Mouse (Mus musculus): ENCODE results near the gene Epc2.
"Not testable (repeated sequence)": the region's sequence is repeated elsewhere in the genome, so short reads cannot be mapped to it uniquely, and the experiment has no call there.

Gene Epc2

DNA sequence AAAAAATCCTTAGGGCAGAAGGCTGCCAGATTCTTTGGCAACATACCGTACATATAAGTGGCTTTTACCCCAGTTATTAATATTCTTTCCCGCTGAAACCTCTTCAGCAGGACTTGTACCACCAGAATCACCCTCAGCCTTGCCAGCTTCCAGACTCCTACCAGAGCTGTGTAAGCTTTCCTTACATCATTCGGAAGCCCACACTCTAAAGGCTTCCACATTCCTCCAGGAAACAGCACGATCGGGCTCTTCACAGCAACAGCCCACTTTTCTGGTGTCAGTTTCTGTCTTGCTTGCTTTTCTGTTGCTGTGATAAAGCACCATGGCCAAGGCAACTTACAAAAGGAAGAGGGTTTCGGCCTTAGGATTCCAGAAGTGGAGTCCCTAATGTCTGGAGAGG is 21.2 kb downstream of the Epc2 start:
- DNase-seq, result no peak

DNA sequence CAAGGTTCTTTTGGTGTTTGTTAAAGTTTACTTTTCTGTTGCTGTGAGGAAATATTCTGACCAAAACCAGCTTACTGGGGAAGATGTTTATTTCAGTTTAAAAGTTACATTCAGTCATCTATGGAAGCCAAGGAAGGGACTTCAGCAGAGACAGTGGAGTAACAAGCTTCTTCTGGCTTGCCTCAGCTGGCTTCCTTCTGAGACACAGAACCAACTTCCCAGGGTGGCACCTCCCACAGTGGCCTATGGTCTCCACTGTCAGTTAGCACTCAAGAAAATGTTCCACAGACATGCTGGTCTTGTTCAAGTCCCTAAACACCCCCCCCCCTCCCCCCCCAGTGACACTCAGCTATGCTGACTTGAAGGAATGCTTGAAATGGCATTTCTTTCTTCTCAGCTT is 30.9 kb downstream of the Epc2 start:
- DNase-seq, result peak; percentile 32

DNA sequence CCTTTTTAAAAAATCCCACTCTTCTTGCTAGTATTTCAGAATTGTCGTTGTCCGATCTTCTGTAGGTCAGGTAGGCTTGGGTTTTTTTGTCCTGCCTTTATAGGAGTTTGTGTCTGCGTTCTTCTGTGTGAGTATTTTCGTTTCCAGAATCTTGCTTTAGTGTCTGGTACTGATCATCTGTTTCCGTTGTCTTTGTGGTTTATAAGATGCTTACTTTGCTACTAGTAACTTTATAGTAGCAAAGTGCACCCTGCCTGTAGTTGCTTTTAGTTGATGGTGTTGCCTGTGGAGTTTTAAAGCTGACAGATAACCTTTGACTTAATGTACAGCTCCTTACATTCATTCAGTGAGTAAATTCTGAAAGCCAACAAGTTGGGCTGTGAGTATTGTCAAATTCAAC is 32.1 kb downstream of the Epc2 start:
- no peak for DNase-seq

DNA sequence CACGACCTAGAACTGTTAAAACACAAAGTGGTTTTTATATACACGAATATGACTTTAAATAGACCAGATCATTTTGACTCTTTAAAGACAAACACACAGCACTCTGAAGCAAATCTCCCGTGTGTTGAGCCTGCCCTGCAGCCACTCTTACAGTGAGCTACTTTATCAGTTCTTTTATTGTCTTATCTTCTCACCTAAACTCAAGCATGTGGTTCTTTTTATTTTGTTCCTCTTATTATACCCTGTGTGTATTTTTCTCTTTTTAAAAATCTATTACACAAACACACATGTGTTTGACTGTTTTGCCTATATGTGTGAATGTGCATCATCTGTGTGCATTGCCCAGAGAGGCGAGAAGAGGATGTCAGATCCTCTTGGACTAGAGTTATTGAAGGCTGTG is 50.1 kb downstream of the Epc2 start:
- DNase-seq, result no peak

DNA sequence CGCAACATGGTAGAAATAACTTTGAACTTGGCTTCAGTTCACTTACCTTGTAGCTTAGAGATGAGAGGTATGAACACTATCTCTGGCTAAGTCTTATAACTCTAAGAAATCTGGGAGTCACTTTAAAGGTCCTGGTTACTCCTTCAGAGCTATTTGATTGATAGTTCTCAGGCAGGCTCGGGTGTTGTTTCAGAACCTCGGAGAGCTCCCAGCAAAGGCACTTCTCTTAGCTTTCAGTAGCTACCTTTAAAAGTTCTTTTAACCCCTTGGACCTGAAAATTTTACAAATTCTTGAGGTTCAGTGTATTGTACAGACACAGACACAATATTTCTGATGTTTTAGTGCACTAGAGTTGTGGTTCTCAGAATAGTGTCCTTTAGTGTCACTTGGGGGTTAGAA is 52.3 kb downstream of the Epc2 start:
- peak; percentile 71 for DNase-seq

DNA sequence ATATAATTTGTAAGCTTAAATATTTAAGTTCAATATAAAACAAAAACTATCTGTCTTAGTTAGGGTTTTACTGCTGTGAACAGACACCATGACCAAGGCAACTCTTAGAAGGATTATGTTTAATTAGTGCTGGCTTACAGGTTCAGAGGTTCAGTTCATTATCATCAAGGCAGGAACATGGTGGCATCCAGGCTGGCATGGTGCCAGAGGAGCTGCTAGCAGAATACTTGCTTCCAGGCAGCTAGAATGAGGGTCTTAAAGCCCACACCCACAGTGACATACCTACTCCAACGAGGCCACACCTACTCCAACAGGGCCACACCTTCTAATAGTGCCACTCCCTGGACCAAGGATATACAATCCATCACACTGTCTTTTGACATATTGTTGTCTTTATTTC is 53.9 kb downstream of the Epc2 start:
- DNase-seq, result not testable (repeated sequence)

DNA sequence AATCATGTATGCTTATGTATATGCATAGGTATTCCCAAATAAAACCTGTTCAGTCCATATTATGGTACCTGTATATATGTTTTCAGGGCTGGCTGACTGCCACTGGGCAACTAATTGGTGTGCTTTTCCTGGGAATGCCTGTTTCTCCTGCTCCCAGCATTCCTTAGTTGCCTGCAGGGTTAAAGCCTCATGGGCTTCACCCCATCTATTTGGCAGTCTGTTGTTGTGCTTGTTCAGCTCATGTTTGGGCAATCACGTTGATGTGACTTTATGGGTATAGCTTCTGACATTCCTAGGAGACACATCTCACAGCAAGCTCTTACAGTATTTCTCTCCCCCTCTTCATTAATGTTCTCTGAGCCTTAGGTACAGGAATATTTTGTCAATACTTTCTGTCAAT is 59.5 kb downstream of the Epc2 start:
- no peak for DNase-seq

DNA sequence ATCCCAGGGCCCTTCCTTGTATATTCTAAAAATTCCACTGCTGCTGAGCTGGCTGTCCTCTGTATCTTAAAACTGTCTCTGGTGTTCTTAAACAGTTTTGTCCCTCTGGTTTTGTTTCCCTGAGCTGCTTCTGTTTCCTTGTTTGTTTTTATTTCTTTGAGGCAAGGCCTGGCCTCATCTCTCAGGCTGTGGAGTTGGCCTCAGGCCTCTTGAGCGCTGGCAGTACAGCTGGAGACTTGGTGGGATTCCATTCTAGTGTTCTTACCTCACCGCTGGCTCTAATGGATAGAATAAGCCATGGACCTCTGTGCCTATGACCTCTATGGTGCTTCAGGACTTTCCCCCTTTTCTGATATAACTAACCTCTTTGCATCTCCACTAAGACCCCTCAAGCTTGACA is 64.7 kb downstream of the Epc2 start:
- no peak for DNase-seq

DNA sequence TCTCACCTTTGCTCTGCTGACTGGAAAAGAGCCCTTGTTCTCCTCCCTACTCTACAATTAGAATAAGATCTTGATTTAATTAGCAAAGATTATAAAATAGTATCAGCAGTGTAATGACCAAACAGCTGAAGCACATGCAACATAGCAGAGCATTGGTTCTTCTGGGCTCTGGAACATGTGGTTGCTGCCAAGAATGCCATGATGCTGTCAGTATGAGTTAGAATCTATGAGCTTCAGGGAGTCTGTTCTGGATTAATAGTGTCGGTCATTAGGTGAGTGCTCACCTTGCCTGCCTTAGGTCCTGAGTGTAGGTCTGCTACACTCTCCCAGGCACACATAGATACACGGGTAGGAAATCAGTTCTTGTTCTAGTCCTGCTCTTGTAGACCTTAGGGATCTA is 69.1 kb downstream of the Epc2 start:
- no peak for DNase-seq

DNA sequence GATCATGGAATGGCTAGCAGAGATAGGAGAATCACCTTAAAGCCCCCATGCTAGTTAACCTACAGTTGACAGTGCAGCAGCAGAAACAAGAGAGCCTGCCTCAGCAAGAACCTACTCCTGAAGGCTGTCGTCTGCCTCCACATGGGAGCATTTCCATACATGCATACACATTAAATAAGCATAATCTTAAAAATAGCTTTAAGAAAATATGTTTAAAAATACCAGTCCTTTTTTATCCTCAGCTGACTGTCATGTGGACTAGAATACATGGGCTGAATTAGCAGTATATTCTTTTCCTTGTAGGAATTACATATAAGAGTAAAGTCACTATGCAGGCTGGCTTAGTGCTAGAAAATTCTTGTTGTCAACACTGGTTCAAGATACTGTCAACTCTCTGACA is 69.7 kb downstream of the Epc2 start:
- no peak for DNase-seq

DNA sequence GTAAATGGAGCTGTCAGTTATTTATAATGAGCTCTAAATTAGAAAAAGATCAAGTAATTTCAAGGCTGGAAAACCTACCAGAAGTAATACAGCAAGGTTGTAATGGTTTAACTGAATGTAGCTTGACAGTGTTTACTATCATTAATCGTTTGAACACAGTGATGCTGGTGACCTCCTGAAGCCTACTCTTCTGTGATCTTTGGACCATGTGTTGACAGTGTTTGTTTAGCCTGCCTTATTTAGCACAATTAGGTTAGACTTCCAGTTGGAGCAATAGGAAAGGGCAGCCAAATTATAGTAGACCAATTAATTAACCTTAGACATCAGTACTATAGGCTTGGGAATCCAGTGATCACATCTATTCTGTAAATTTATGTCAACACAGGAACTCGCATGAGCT is 70.3 kb downstream of the Epc2 start:
- DNase-seq, result no peak

DNA sequence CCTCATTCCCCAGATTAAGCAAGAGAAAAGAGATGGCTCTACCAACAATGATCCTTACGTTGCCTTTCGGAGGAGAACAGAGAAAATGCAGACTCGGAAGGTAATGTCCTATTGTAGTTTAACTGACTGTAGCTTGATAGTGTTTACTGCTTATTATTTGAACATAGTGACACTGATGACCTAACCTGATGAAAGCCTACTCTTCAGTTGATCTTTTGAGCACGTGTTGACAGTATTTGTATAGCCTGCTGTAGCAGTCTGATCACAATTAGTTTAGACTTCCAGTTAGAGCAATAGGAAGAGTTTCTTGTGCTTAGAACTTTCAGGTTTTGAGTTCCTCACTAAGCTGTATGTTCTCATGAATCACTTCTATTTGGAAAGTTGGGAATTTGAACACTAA is 71.3 kb downstream of the Epc2 start:
- DNase-seq, result no peak

DNA sequence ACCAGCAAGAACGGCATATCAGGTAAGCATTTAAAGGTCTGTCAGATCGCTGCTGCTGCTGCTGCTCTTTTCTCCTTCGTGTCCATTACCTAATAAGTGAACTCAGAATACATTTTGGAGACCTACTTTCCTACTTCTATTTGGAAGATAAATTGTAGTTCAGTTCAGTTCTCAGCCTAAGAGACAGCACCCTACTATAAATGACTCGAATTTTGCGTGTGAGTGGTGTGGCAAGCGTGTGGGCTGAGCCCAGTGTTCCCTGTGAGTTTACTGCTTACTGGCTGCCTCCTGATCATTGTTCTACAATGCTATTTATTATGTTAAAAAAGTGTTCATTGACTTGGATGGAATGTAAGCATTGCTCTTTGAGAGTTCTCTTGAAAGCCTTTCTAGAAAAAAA is 85.9 kb downstream of the Epc2 start:
- DNase-seq, result no peak

DNA sequence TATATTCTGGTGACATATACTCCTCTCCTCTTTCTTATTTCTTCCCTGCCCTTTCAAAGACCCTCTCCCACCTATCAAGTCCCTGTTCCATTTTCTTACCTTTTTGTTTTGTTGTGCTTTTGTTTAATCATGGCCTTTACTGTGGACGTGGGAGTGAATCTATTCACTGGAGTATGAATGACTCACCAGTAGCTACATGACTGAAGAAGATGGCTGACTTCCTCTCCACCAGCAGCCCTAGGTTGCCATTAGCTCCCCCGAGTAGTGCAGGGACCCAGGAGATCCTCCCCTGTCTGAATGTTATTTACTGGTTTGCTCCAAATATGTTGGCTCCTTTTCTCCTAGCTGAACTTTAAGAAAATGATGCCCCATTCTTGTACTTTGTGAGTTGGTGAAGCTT is 86.8 kb downstream of the Epc2 start:
- no peak for DNase-seq

DNA sequence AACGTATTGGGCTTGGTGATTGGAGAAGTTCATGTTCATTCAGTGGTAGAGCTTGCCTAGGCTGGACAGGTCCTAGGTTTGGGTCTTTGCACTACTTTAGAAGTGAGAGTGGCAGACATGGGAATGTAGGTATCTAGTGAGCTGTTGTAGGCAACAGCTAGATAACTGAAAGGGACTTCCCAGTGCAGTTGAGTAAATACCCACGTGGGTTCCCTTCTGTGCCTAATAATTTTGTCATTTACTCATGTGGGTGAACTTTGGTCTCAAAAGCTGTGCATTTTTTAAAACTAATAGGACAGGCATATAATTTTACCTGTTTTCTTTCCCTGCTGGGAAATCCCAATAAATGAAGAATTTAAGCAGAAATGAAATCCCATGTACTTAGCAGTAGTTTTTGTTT is 88.5 kb downstream of the Epc2 start:
- no peak for DNase-seq

DNA sequence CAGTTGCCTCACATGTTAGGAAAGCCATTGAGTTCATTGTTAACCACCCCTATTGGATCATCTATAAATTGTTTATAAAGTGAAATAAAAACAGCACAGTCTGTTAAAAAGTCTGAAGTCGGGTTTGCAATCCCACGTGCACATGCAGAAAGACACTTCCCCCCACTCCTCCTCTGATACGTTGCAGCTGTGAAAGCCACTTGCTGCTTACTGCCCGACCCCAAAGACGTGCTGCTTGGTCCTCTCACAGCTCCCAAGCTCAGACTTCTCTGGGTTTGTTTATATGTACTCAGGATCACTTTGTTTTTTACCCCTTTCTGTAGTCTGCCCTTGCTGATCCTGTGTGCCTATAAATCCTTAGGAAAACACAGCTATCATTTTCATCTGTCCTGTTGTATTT is 96.5 kb downstream of the Epc2 start:
- DNase-seq, result no peak

DNA sequence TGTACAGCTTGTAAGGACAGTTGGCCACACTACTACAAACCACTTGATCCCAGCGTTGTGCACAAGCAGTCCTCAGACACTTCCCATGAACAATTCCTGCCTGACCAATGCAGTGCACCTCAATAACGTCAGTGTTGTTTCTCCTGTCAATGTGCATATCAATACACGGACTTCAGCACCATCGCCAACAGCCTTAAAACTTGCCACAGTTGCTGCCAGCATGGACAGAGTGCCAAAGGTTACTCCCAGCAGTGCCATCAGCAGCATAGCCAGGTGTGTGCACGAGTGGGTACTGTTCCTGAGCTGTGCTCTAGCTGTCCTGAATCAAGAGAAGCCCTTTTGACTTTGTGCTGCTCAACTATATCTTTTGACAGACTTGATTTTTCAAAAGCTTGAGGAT is 97.2 kb downstream of the Epc2 start:
- no peak for DNase-seq

DNA sequence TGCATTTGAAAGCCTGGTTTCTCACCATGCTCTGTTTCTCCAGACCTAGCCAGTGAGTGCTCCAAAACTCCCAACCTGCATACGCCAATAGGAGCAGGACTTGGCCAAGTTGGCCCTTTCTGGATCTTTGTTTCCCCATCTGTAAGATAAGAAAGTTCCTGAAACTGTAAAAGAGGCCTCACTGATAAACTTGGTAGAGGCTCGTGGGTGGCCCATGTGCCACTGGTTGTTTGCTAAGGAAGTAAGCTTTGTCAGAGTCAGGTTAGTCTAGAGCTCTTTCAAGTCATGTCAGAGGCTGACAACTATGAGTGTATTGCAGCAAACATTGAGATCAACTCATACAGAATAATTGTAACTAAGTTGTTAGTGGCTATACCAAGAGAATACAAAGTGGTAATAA is 101.8 kb downstream of the Epc2 start:
- no peak for DNase-seq

DNA sequence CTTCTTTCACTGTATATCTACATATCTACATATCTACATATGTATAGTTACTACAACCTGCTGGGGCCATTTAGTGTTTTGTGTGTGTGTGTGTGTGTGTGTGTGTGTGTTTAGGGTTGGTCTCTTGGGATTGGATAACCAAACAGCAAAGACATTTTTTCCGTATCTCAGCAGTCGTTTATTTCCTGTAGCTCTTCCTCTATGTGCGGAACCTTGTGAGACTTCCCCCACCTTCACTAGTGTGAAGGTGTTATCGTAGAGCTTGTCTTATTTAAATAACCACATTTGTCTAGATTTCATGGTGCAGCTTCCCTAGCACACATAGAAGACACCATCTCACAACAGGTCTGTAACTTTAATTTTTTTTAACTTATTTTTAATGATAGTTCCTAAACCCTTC is 106.1 kb downstream of the Epc2 start:
- DNase-seq, result no peak

DNA sequence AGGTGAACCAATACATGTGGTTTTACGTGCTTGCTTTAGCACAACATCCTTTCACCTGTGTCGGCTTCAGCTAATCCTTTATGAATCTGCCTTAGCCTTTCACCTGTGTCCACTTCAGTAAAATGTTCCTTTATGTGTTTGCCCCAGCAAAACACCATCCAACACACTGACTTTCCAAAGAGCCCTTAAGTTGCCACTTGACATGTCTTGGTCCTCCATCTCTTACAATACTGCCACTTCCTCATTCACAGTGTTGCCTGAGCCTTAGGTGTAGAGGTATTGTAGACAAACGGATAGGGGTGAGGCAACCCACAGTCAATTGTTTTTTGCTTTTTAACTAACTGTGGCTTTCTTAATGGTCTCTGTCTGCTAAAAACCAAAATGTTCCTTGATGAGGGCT is 107.1 kb downstream of the Epc2 start:
- no peak for DNase-seq

DNA sequence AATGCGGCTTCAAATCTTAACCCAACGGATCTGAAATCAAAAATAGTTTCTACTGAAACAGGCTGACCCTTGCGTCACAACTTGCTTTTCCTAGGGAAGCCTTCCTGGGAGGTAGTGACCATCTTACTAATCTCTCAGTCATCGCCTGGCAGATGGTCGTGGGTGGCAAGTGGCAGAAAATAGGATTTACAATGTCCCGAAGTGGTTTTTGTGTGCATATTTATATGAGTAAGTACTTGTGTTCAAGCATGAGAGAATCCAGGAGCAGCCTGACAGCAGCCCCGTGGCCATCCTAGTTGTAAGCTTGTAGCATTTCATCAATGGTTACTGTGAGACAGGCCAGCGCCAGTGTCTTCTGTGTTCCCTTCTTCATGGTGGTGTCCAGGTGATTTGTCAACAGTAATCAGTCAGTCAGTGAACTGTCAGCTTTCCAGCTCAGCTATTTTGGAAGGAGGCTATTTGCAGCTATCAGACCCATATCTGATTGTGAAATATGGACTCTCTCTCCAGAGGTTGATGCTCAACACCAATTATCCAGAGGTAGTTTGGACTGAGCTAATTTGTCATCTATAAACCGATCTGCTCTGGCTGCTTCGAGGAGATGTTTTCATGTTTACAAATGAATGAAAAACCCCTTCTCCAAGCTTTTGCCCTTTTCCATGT is 111.5 kb downstream of the Epc2 start:
- DNase-seq, result no peak

DNA sequence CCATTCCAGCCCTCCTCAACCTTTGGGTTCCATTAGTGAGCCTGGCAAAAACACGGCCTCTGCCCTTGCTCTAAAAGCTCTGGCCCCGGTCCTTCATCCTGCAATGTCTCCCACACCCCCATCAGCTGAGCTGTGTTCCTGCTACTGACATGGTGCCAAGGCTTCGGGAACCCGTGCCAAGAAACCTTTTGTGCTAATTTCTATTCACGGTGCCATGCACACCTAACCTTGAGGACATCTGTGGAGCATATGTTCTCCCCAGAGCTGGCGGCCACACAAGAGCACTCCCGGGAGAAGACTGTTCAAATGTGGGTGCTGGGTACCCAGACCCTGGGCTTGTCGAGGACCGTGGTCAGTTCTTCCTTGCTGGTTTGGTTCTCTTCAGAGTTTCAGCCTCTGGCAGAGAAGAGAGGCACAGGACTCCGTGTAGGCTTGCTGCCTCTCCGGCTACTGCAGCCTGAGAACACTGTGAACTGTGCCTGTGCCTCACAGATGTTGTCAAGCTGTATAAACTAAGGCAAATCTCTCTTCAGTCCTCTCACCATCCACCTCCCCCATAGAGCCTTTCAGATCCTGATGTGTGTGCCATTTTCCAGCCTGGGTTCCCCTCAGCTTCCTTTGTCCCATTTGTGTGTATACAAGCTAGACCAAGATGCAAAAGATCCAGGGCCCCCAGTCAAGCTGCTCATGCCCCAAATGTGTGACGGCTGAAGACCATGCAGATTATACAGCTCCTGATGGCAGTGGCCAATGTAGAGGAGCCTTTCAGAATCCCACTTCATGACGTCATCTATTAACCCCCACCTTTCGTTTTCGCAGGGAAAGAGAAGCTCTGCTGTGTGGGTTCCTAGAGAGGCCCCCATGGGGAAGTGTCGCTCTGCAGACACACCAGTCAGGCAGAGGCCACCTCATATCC is 118.8 kb downstream of the Epc2 start:
- peak; percentile 21 for DNase-seq

DNA sequence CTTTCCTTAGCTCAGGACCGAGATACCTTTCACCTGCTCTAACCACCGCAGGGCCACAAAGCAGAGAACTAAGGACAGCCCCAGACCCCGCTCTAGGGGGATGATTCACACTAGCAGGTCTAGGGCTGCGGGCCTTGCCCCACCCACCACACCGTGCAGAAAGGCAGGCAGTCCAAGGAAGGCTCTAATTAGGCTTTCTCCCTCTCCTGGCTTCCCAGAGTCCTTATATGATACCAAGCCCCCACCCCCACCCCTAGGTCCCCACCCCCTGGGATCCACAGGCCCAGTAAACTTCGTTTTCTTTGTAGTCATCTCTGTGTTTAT is 119.5 kb downstream of the Epc2 start:
- no peak for DNase-seq

DNA sequence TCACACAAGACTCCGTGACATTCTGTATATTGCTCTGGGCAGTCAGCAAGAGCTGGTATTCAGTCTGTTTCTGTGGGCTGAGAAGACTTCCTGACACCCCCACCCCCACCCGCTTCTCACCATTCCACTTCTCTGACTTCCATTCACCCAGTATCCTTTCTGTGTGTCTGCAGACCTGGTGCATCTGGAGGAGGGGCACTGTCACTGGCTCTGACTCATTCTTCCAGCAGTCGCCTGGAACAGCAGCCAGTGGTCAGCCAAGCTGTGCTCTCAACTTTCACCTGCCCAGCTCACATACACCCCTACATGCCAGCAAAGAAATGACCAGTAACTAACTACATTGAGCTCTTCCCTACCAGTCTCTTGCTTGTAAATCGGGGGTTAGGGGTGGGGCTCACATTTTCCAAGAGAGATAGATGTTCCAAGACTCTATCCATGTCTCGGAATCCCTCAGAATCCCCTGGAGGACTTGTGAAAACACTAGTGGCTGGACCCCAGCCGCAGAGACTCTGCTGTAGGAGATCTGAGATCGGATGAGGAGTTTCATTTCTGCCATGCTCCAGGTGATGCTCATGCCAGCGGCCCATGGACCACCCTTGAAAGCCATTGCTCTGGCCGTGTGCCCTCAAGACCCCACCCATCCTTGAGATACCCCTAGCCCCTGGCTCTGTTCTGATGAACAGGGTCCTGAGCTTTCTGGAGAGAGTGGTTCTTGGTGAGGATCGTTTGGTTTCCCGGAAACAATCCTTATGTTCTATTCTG is 120.1 kb downstream of the Epc2 start:
- DNase-seq, result no peak

Measured in lung, postnatal 14 days (tissue).